Mouse (Mus musculus) adrenal gland, adult 18-20 months (tissue): ENCODE results near the gene Wdr34. TPM values are rescaled to one million over a fixed set of nuclear protein-coding genes. Genes with fewer than 3 reads are reported as not detected.
"Not testable (repeated sequence)": the region's sequence is repeated elsewhere in the genome, so short reads cannot be mapped to it uniquely, and the experiment has no call there.

Experiments used
- DNase-seq, 2 experiments: peaks; one replicate each; pipeline ENCODE4 v3.0.0; 2021 to 2022; ENCODE audit warnings: low spot score in 2 of 2
- total RNA-seq, 2 experiments: library from RNA; stranded (reverse); gene quantifications; 1 replicate in 1 of 2; 2 replicates in 1 of 2; pipeline ENCODE4 v1.2.3; 2021

Wdr34 gene
- total RNA-seq, 2 experiments from 2014 or later, result 15.9 to 18.3 TPM

DNA sequence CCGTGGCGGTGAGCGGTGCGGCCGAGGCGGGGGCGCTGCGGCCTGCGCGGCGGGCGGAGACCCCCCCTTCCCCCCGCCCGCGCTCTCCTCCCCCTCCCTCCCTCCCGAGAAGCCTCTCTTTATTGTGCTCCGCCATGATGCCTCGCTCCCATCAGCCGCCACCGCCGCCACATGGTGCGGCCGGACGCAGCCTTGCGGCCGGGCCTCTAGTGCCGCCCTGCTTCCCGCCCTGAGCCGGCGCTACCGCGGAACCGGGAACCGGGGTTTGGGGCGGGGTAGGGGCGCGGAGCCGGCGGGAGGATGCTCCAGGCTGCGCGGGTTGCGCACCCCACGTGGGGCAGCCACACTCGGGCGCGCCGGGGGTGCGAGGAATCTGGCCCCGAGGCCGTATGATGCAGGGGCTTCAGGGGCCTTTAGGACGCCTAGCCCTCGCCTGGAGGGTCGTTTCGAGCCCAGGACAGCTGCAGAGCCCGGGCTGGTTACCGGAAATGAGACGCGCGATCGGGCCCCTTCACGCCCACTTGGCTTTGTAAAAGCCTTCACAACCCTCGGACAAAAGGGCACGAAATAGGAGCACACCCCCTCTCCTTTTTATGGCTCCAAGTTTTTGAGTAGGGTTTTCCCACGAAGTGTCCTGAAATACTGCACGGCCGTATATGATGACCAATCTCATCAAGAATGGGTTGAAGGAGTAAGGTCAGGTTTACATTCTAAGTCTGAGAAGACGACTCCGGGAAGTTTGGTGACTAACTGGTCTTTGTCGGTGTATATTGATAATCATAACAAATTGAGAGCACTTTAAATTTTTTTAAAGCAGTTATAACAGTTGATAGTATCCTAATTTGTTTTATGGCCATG, 18.6 kb upstream of the Wdr34 start:
- peak; percentile 42 to 49 for DNase-seq

- peak; percentile 96 for DNase-seq
Measured at GRCm38 (mm10) chr2:30066046-30066901, 17.6 kb upstream of the Wdr34 start.

DNA sequence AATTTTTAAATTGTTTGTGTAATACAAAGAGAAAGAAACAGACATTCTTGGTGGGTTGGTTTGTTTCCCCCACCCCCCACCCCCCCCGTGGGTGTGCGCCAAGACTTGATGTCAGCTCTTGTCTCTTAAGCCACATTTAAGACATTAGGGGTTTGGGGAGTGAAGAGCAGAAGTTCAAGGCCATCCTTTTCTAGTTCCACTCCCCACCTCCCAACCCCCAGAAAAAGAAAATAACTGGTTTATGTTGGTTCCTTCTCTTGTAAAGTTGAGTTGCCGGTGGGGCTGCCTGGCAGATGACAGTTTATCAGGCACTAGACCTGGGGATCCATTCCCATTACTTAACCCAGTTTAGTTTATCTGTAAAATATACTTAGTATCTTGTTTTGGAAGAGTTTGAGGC, 15.6 kb upstream of the Wdr34 start:
- no peak for DNase-seq

DNA sequence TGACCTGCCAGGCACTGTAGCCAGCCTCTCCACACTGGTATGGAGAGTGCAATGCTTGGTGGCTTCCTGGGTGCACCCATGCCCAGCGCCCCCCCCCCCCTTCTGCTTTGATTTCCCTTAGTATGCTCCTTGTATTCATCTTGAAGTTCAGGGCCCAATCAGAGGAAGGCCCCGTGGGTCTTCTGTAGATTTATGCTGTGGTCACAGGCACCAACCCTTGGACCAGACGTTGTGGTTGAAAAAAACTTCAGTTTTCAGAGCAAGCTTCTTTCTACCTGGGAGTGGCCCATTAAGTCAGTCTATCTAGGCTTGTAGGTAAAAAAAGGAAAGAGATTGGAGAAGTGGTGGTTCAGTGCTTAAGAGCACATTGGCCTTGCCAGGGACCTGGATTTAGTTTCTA, 15.1 kb upstream of the Wdr34 start:
- no peak for DNase-seq

- peak in 1 of 2 experiments; percentile 55 for DNase-seq
Measured at GRCm38 (mm10) chr2:30063235-30063634, 14.6 kb upstream of the Wdr34 start.

GRCm38 (mm10) chr2:30062249-30063093, 13.8 kb upstream of the Wdr34 start:
- peak; percentile 53 to 71 for DNase-seq

DNA sequence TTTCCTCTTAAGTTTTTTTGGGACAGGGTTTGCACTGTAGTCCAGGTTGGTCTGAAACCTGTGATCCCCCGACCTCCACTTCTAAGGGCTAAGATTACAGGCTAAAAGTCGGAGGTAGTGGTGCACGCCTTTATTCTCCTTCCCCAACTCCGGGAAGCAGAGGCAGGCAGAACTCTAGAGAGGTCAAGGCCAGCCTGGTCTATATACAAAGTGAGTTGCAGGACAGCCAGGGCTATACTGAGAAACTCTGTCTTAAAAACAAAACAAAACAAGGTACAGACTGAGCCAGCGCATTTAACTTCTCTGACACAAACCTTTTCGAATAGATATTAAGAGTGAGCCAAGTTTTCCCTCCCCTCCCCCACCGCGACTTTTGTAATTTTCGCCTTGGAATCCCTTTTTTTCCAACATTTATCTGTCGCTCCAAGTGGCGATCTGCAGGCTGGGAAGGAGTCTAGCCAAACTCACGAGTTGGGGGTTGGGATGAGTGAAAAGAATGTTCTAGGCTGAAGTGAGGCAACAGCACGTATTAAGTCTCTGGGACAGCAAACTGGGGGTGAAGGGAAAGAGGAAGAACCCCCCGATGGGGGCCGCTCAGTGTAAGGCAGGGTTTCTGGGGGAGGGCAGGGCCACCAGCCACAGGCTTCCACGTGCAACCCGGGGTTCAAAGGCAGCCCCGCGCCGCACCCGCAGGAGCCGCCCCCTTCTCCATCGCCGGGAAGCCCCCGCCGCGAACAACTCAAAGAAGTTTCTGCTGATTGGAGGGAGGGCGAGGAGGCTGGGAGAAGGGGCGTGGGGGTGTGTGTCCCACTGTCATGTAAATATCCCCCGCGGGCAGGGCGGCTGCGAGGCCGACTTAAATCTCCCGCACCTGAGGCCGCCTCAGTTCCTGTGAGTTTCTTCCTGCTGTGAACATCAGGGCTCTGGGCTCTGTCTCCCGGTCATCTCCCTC, 12.8 kb upstream of the Wdr34 start:
- peak; percentile 57 to 58 for DNase-seq

- no peak for DNase-seq
Measured at GRCm38 (mm10) chr2:30058418-30058817, 9.7 kb upstream of the Wdr34 start.

DNA sequence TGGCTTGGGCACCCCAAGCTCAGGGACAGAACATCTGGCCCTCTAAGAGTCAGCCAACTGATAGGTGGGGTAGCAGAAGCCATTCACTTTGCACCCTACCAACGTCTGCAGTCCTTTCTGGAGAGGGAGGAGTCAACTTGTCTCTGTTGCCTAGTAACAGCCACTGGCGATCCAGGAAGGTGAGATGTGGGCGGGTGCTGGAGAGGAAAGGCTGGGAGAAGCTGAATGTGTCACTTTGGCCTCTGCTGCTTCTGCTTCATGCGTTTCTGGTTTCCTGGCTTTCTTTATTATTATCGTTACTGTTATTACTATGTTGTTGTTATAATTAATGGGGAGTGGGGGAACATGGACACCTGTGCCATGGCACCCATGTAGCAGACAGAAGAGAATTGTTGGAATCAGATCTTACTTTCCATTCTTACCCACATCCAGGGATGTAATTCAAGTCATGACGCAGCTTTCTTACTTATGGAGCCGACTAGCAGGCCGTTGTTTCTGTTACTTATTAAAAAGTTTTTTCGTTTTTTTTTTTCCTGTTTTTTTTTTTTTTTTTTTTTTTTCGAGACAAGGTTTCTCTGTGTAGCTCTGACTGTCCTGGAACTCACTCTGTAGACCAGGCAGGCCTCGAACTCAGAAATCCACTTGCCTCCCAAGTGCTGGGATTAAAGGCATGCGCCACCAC, 8.7 kb upstream of the Wdr34 start, which contains the start of gene Set:
Gene Set (plus strand): TSS at position 156 of the 682 bp plus-strand sequence.
- no peak for DNase-seq

- DNase-seq, result no peak
Measured at GRCm38 (mm10) chr2:30056736-30057135, 8.1 kb upstream of the Wdr34 start.

DNA sequence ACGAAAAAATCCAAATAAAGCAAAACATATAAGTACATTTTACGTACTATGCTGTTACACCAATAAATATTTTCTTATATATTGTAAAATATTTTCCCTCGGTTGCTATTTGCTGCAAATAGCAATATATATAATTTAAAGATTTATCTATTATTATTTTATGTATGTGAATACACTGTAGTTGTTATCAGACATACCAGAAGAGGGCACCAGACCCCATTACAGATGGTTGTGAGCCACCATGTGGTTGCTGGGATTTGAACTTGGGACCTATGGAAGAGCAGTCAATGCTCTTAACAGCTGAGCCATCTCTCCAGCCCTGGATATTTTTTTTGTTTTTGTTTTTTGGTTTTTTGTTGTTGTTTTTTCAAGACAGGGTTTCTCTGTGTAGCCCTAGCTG, 6.6 kb upstream of the Wdr34 start:
- DNase-seq, result not testable (repeated sequence)

DNA sequence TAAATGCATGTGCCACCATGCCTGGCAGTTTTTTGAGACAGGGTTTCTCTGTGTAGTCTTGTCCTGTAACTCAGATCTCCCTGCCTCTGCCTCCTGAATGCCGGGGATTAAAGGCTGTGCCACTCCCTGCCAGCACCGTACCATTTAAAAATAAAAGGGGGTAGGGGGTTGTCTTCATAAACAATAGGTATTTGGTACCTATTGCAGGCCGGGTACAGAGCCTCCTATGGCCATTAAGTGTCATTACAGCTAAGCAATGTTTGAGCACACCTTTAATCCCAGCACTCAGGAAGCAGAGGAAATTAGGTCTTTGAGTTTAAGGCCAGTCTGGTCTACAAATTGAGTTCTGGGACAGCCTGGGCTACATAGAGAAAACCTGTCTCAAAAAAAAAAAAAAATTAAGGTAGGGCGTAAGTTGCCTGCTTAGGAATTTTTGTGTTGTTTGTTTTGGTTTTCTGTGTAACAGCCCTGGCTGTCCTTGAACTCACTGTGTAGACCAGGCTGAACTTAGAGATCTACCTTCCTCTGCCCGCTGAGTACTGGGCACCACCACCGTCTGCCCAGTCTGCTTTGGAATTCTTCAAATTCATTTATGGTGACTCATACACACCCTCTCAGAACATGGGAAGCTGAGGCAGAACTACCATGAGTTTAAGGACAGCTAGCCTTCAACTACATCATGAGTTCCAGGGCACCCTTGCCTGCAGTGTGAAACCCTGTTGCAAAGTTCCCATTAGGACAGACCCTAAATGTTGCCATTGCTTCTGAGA, 3.5 kb upstream of the Wdr34 start:
- DNase-seq, result no peak

- no peak for DNase-seq
Measured at GRCm38 (mm10) chr2:30049831-30050230, 1.1 kb upstream of the Wdr34 start.

- DNase-seq, result no peak
Measured at GRCm38 (mm10) chr2:30048101-30048501, 580 bp downstream of the Wdr34 start.

- no peak for DNase-seq
Measured at GRCm38 (mm10) chr2:30047127-30047526, 1.6 kb downstream of the Wdr34 start.

DNA sequence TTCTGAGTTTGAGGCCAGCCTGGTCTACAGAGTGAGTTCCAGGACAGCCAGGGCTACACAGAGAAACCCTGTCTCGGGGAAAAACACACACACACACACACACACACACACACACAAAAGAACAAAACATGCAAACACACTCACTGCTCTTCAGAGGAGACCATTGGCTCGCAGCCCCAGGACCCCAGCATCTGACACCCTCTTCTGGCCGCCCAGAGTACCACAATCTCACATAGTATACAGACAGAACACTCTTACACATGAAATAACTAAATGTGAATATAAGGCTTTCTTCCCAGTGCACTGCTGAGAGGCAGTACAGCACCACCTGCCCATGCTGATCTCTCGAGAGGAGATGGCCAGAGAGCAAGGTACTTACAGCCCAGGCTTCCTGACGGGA, 4.1 kb downstream of the Wdr34 start:
- no peak for DNase-seq

GRCm38 (mm10) chr2:30042445-30042844, 6.2 kb downstream of the Wdr34 start:
- peak; percentile 78 to 83 for DNase-seq

GRCm38 (mm10) chr2:30039687-30040086, 9.0 kb downstream of the Wdr34 start:
- no peak for DNase-seq

GRCm38 (mm10) chr2:30038370-30038769, 10.3 kb downstream of the Wdr34 start:
- no peak for DNase-seq
